Mouse (Mus musculus) cerebellum, postnatal 14 days (tissue): ENCODE measurements around the gene Pdzrn4.

Experiments
- DNase-seq, 2 experiments: peaks; one replicate each; pipeline ENCODE4 v3.0.0; 2021; ENCODE audit warnings: mixed read lengths in 2 of 2

Gene Pdzrn4

GRCm38 (mm10) chr15:92597011-92597780, 200.5 kb downstream of the Pdzrn4 start:
- DNase-seq, result peak; percentile 28 to 41

- DNase-seq, result peak; percentile 39 to 41
Measured at GRCm38 (mm10) chr15:92598380-92599295, 202.0 kb downstream of the Pdzrn4 start.

GRCm38 (mm10) chr15:92599381-92599780, 202.7 kb downstream of the Pdzrn4 start:
- DNase-seq, result no peak

GRCm38 (mm10) chr15:92610866-92611265, 214.2 kb downstream of the Pdzrn4 start:
- DNase-seq, result no peak

- DNase-seq, result no peak
Measured at GRCm38 (mm10) chr15:92612386-92612785, 215.7 kb downstream of the Pdzrn4 start.

- DNase-seq, result no peak
Measured at GRCm38 (mm10) chr15:92613228-92613627, 216.5 kb downstream of the Pdzrn4 start.

GRCm38 (mm10) chr15:92621731-92622234, 225.1 kb downstream of the Pdzrn4 start:
- DNase-seq, result peak; percentile 54 to 80

GRCm38 (mm10) chr15:92622323-92622722, 225.6 kb downstream of the Pdzrn4 start:
- DNase-seq, result no peak

GRCm38 (mm10) chr15:92629172-92629571, 232.5 kb downstream of the Pdzrn4 start:
- DNase-seq, result no peak

- DNase-seq, result no peak
Measured at GRCm38 (mm10) chr15:92634044-92634610, 237.4 kb downstream of the Pdzrn4 start.

- peak; percentile 13 to 18 for DNase-seq
Measured at GRCm38 (mm10) chr15:92640212-92641082, 243.8 kb downstream of the Pdzrn4 start.

- DNase-seq, result no peak
Measured at GRCm38 (mm10) chr15:92671279-92672051, 274.8 kb downstream of the Pdzrn4 start.

GRCm38 (mm10) chr15:92676096-92676495, 279.4 kb downstream of the Pdzrn4 start:
- no peak for DNase-seq

- no peak for DNase-seq
Measured at GRCm38 (mm10) chr15:92678377-92678776, 281.7 kb downstream of the Pdzrn4 start.

- peak; percentile 51 to 61 for DNase-seq
Measured at GRCm38 (mm10) chr15:92679541-92679940, 282.9 kb downstream of the Pdzrn4 start.

- no peak for DNase-seq
Measured at GRCm38 (mm10) chr15:92696276-92696956, 299.7 kb downstream of the Pdzrn4 start.

- no peak for DNase-seq
Measured at GRCm38 (mm10) chr15:92704146-92704545, 307.5 kb downstream of the Pdzrn4 start.

GRCm38 (mm10) chr15:92738676-92739075, 342.0 kb downstream of the Pdzrn4 start:
- DNase-seq, result no peak

GRCm38 (mm10) chr15:92739887-92740286, 343.2 kb downstream of the Pdzrn4 start:
- DNase-seq, result no peak

- DNase-seq, result peak; percentile 56 to 63
Measured at GRCm38 (mm10) chr15:92743624-92744023, 346.9 kb downstream of the Pdzrn4 start.

- DNase-seq, result no peak
Measured at GRCm38 (mm10) chr15:92746081-92746480, 349.4 kb downstream of the Pdzrn4 start.
